Mouse (Mus musculus) bone marrow, adult 2 months (tissue): ENCODE measurements at regions not wholly inside any gene's neighbourhood (a gene's known extent, or its start where the extent isn't known, plus 50 kb on each side); places are given as distances from the start of the nearest gene placed in this dataset.

Experiments
- H3K27ac ChIP-seq: fragments of 200-500 bp; 2 replicates; pipeline ENCODE4 v1.5.1; 2012; ENCODE audit warnings: low read depth, mild to moderate bottlenecking, control low read depth, inconsistent platforms, low read length; ENCODE audit not compliant: control insufficient read depth, poor library complexity, insufficient read depth
- H3K4me1 ChIP-seq: fragments of 200-500 bp; 2 replicates; pipeline ENCODE4 v1.6.1; 2011; ENCODE audit warnings: low read length; ENCODE audit not compliant: control insufficient read depth, insufficient read depth
- H3K4me3 ChIP-seq: fragments of 200-500 bp; replicated peaks from 2 replicates; pipeline ENCODE3; 2011; ENCODE audit warnings: mild to moderate bottlenecking, low read depth, low read length, control low read depth; ENCODE audit not compliant: control insufficient read depth
- CTCF ChIP-seq: fragments of 200-500 bp; IDR thresholded peaks from 2 replicates; pipeline ENCODE4 v1.5.1; 2011; ENCODE audit warnings: low read length, control low read depth; ENCODE audit not compliant: control insufficient read depth, insufficient read depth
- POLR2A ChIP-seq: fragments of 200-500 bp; IDR thresholded peaks from 2 replicates; pipeline ENCODE4 v1.6.1; 2011; ENCODE audit warnings: low read depth, mild to moderate bottlenecking, control low read depth, low read length, borderline replicate concordance; ENCODE audit not compliant: control insufficient read depth
- WGBS: fragments of 180-500 bp; shearing (Covaris S2); methylation state at CpG from one replicate; pipeline ENCODE4 v1.1.7; 2018; 5-methylcytosine and 5-hydroxymethylcytosine counted together

DNA sequence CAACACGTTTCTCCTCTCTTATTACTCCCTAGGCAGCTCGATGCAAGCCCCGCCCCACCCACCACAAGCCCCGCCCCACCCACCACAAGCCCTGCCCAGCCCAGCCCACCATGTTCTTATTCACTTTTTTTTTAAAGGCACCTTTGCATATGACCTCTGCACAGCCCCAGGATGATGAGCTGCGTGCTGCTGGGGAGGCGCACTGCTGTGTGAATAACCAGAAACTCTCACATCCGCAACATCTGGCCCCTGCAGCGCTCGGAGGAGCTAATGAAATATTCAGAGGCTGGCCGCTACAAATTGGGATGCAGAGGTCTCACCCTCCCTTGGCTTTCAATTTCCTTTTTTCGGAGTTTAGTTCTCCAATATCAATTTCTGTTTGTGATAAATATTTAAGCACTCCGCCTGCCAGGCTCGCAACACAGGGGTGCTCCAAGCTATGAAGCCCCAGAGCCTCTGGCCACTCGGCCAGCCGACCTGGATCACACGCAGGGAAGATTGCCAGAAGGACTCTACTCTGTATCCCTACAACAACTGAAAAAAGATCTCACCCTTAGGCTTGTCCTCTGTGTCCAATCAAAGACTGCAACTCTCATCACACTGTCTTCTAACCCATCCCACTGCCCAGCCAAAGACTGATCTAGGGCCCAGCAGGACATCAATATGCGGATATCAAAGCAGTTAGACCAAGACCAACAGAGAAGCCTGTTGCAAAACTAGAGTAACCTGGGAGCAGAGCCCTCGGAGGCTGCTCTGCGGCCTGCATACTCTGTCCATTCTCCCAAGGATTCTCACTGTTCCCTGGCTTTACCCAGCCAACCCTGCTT lies 245.6 kb upstream of the Hs6st1 start:
- TF ChIP-seq POLR2A, result no peak
- no peak for TF ChIP-seq CTCF
- no peak overlapping the region for H3K4me3 ChIP-seq
- H3K27ac ChIP-seq, result no peak overlapping the region
- 67% methylated on average over 19 of the region's 19 CpGs for WGBS
- H3K4me1 ChIP-seq, result no peaks in the 10 kb centered on the region

DNA sequence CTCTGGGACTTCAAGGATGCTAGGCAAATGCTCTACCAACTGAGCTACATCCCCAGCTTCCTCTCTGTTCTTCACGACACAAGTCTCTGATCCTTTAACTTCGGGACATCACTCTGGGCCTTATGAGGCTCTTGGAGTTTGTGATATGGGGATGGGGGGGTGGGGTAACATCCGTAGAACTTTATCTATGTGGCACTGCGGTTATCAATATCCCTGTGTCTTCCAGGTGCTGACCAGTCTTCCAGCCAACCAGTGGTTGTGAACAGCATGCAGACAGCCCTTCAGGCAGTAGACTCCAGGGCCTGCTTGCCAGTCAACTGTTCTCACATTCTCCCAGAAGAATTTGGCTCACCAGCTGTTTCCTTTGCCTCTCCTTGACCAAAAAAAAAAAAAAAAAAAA lies 244.7 kb upstream of the Hs6st1 start:
- H3K4me1 ChIP-seq, result no peaks in the 10 kb centered on the region
- H3K4me3 ChIP-seq, result no peak overlapping the region
- TF ChIP-seq CTCF (no peak), POLR2A (no peak)
- H3K27ac ChIP-seq, result no peak overlapping the region
- 73% methylated on average over 4 of the region's 4 CpGs for WGBS

DNA sequence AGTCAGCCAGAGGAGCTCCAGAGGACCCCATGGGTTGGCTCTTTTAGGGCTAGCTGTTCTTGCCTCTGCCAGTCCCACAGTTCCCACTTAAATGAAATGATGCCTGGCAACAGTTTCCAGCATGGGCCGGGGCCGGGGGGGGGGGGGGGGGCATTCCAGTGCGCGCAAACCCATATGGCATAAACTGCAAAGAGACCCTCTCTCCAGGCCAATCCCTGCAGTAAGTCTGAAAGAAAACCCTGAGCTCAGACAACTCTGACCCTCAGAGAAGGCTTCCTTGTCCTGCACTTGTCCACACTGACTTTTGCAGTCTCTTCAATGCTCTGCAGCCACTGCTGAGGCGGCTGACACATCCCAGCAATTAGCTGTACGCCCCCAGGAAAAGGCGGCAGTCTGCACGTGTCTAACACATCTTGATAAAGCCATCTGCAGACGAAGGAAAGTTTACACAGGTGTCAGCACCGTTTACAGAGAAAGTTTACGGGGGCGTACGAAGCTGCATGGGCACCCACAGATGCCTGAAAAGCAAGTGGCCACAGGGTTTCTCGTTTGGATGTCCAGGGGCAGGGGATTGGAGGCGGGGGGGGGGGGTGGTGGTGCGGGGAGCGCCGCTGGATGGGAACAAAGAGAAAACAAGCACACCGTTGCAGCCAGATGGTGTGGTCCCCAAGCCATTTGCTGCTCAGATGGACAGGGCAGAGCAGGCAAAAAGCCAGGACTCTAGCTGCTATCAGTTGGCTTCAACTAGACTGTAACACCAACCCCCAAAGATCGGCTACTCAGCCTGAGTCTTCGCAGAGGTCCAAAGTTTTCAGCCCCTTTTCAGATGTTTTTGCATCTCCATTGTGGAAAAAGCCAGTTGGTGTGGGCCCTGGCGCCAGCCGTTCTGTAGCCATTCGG lies 244.0 kb upstream of the Hs6st1 start:
- 70% methylated on average over 24 of the region's 24 CpGs for WGBS
- Histone ChIP-seq H3K4me3 (no peak overlapping the region), H3K4me1 (no peaks in the 10 kb centered on the region), H3K27ac (no peak overlapping the region)
- TF ChIP-seq CTCF (no peak), POLR2A (no peak)

DNA sequence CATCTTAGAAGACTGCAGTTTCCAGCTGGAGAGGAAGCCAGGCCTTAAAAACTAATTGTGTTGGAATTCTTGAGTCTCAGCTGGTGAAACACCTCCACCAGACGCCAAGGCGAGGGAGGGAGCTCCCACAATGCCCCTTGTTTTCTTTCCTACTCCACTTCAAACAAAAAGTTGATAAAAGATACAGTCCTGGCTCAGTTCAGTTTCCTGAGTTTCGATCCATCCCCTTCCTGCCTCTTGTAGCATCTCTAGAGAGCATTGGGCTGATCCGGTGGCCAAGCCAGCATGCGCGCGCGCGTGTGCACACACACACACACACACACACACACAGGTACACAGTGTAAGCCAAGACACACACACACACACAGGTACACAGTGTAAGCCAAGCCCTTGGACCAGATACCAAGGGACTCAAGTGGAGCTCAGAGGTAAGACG lies 242.7 kb upstream of the Hs6st1 start:
- TF ChIP-seq POLR2A, result no peak
- TF ChIP-seq CTCF, result no peak
- no peak overlapping the region for H3K4me3 ChIP-seq
- no peak overlapping the region for H3K27ac ChIP-seq
- WGBS, result 83% methylated on average over 10 of the region's 10 CpGs
- no peaks in the 10 kb centered on the region for H3K4me1 ChIP-seq

DNA sequence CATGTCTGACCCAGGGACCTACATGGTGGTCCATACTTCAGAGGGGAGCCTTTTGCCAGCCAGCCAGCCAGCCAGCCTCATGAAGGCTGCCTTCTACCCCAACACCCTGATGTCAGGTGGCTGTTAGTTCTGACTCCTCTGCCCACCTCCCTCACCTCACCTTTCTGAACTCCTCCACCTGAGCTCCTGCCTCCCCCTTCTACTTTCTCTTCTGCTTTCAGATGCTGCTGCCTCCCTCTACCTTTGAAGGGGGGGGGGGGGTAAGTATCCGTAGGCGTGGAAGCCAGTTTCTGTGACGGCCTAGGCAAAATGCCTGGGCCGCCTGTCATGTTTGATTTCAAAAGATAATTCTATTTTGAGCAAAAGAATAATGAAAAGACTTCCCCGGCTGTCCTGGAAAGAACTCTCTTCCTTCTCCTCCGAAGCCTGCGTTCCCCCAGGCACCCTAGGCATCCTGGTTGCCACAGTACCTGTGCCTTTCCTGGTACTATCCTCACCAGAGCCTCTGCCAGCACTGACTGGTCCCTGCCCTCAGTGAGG lies 241.6 kb upstream of the Hs6st1 start:
- WGBS, result 75% methylated on average over 7 of the region's 7 CpGs
- no peak for TF ChIP-seq CTCF
- no peak for TF ChIP-seq POLR2A
- H3K27ac ChIP-seq, result no peak overlapping the region
- H3K4me3 ChIP-seq, result no peak overlapping the region
- no peaks in the 10 kb centered on the region for H3K4me1 ChIP-seq

DNA sequence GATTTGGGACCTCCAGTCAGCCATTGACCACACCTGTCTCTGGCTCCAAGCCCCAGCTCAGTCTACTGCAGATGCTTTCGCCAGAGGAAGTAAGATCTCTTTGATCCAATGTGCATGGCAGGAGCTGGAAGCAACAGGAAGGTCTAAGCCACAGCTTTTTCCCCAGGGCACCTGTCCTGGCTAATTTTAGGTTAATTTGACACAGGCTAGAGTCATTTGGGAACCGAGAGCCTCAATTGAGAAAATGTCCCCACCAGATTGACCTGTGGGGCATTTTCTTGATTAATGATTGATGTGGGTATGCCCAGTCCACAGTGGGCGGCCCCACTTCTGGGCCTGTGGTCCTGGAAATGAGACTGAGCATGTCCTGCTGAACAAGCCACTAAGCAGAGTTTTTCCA lies 240.7 kb upstream of the Hs6st1 start:
- 56% methylated on average over 3 of the region's 3 CpGs for WGBS
- no peaks in the 10 kb centered on the region for H3K4me1 ChIP-seq

DNA sequence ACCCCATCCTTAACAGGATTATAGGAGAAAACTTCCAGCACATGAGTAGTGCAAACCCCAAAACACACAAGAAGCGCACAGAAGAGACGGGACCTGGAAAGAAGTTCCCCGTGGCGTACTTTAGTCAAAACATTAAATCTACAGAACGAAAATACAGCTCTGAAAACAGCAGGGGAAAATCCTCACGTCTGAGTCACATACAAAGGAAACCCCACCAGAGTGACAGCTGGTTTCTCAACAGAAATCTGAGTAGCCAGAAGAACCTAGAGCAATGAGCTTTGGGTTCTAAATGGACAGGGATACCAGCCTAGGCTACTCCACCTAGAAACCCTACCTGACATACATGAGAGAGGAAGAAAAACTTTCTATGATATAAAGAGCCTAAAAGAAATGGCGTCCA lies 234.0 kb upstream of the Hs6st1 start:
- H3K27ac ChIP-seq, result no peak overlapping the region
- WGBS, result 84% methylated on average over 7 of the region's 7 CpGs
- H3K4me1 ChIP-seq, result no peaks in the 10 kb centered on the region
- no peak overlapping the region for H3K4me3 ChIP-seq
- no peak for TF ChIP-seq CTCF
- no peak for TF ChIP-seq POLR2A

More for the DNA sequence above, 240.7 kb upstream of the Hs6st1 start:
- TF ChIP-seq POLR2A (no peak), CTCF (no peak)
- no peak overlapping the region for H3K27ac ChIP-seq
- no peak overlapping the region for H3K4me3 ChIP-seq

DNA sequence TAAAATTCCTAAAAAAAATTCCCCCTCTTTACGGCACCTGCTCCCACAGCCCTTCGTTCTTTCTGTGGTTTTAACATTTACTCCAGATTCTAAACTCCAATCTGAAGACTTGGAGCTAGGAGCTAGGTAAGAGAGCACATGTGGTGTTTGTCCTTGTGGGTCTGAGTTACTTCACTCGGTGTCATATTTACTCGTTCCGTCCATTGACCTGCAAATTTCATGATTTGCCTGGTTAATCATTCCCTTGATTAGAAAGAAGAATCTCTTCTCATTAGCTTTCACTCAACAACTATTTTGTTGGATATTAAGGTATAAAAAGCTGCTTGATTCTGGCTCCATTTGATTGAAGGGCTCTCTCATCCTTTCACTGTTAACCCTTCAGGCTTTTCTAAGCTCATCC lies 231.6 kb upstream of the Hs6st1 start:
- TF ChIP-seq CTCF (no peak), POLR2A (no peak)
- Histone ChIP-seq H3K4me1 (no peaks in the 10 kb centered on the region), H3K27ac (no peak overlapping the region), H3K4me3 (no peak overlapping the region)
- 92% methylated on average over 5 of the region's 5 CpGs for WGBS
